Mouse (Mus musculus): ENCODE measurements around the gene Cog5.

Cog5 gene

DNA sequence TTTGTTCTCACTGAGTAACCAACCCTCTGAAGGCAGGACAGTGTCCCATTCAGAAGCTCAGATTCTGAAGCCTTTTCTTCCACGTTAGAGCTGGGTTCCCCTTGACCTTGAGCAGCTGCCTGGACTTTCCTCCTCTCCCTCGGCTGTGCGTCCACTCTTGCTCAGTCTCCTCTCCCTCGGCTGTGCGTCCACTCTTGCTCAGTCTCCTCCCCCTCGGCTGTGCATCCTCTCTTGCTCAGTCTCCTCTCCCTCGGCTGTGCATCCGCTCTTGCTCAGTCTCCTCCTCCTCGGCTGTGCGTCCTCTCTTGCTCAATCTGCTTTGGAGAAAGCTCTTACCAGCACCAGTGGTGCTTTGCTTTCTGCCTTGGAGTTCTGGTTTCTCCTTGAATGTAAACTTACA lies 171.2 kb downstream of the Cog5 start:
- no peak for DNase-seq

- no peak for DNase-seq
These were observed 171.8 kb downstream of the Cog5 start for GRCm38 (mm10) chr12:31826476-31826875.

DNA sequence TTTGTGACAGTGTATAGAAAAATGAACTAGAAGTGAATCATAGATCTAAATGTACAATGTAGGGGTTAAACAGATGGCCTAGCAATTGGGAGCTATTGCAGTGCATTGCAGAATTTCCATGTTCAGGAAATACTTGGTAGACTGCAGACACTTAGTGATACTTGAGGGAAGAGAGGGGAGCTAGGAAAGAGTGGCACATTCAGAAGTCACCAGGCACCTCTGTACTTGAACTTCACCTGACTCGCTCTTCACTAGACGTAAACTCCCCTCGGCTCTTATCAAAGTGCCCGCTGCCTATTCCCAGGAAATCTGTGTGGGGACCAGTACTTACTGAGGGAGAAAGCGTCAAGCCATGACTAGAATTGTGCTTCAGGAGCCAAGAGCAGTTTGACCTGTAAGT lies 180.8 kb downstream of the Cog5 start:
- no peak for DNase-seq

DNA sequence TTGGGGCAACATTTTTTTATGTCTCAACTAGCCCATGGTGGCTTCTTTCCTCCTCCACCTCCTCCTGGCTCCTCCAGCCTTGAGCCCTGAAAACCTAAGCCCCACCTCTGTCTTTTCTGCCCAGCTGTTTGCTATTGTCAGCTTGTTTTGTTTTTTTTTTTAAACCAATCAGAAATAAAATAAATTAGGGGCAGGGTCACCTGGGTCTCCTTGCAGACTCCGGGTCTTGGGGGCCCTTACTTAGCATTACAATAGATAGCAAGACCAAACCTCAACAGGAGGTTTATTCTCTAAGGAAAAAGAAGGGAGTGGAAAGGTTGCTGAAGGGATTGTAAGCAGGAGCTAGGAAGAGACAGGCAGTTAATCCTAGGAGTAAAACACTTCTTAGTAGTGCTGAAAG lies 181.5 kb downstream of the Cog5 start:
- DNase-seq: no peak

DNA sequence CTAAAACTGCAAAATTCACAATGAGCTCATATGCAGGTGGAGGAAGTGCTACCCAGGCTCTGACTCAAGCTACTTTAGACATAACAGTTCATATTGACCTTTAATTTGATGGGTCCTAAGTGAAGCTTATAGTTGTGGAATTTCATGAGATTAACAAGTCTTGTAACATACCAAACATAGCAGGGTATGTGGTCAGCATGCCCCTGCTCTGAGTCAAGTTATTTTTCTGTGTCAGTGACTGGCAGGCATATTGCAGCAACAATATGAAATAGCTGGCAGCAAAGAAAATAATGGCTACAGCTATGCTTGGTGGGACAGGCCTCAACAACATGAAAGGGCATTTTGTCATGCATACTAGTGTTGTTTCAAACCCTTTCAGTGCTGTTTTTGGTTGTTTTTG lies 183.9 kb downstream of the Cog5 start:
- DNase-seq: no peak

- DNase-seq: no peak
These were observed 184.6 kb downstream of the Cog5 start for GRCm38 (mm10) chr12:31839249-31839648.

DNA sequence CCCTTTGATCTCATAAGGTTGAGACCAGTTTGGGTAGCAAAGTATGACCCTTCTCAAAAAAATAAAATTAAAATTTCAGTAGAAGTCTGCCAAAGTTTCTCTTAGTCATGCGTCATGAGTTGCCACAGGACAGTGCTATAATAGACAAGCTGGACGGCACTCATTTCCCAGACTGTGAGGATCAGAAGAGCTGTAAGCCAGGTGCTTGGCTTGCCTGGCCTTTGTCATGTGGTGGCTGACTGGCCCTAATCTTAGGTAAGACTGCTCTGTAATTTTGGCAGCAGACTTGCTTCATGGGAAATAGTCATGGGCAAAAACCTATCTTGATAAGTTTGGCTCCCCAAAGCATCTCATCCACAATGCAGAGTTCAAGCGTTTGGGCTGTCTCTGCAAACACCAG lies 191.4 kb downstream of the Cog5 start:
- no peak for DNase-seq

GRCm38 (mm10) chr12:31848630-31849415 lies 194.2 kb downstream of the Cog5 start:
- no peak for DNase-seq

DNA sequence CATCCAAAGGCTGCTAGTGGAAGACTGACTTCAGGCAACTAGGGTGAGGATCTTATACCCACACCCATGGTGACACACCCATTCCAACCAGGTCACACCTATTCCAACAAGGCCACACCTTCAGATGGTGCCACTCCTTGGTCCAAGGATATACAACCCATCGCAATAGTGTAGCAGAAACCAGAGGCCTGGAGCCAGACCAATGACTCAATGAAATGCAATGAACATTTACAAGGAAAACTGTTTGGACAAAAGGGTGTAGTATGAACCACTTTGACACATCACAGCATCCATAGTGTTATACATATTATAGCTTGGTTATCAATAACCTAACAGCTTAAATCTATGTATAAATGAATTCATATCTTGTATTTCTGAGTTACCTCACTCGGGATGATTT lies 194.9 kb downstream of the Cog5 start:
- no peak for DNase-seq

DNA sequence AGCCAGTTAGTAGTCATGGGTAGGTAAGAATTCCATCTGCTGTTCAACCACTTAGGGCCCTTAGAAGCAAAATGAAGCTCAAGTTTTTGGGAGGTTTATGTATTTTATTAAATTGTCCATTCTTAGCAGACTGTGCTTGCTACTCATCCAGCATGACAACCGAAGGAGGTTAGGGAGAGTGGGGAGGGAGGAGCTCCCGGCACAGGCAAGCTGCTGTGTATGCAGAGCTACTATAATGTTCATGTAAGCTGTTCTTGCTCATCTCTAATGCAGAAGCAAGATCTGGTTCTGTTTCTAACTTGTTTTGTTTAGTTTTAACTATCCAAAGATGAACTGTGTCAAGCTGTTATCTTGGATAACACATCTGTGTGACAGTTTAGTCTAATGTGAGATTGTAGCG lies 199.4 kb downstream of the Cog5 start:
- no peak for DNase-seq

GRCm38 (mm10) chr12:31854817-31855216 lies 200.1 kb downstream of the Cog5 start:
- no peak for DNase-seq

- DNase-seq: no peak
These were observed 203.1 kb downstream of the Cog5 start for GRCm38 (mm10) chr12:31857784-31858183.

- no peak for DNase-seq
These were observed 208.2 kb downstream of the Cog5 start for GRCm38 (mm10) chr12:31862668-31863538.

DNA sequence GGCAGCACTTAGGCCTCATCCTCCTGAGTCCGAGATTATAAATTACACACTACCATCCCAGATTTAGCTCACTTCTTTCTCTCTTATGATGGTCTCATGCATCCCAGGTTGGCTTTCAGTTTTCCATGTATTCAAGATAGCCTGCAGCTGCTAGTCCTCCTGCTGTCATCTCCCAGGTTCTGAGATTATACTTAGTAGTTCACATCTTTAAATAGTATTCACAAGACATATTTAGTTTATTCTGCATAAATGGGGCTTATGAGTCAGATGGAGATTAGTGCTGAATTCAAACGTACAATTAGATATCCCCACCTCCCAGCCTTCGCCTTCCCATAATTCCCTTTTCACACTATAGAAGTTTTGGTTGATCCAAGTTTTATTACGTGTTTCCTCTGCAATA lies 222.1 kb downstream of the Cog5 start:
- DNase-seq: no peak

- no peak for DNase-seq
These were observed 228.1 kb downstream of the Cog5 start for GRCm38 (mm10) chr12:31882736-31883135.

DNA sequence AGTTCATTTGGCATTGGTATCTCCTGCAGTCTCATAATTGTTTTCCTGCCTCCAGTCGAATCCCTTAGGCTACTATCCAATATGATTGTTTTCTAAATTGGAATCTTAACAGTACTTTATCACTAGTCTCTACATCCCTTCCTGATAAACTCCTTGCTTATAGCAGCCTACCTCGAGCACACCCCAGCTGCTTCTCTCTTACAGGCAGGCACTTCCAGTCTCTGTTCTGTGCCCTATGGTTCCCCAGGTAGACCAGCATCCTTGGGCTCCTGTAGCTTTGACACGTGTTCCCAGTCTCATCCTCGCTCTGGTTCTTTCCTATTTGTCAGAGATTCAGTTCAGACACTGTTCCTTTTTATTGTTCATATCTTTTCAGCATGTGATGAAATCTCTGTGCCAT lies 229.7 kb downstream of the Cog5 start:
- DNase-seq: no peak

DNA sequence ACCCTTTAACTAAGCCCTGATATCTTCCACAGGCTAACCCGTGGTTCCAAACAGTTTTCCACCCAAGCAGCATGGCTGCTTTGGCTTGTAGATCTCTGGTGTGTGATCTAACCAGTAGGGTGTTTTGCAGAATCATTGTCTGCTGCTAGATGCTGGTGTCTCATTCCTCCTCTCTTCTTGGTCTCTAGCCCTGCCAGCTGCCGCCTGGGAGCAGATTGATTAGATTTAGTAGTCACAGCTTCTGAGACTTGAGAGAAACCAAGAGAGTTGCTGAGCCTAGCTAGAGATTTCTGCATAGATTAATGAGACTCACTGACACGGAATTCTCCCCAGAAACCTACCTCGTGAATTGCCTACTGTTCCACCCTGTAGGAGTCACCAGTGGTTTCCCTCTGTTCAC lies 230.4 kb downstream of the Cog5 start:
- no peak for DNase-seq

- no peak for DNase-seq
These were observed 231.4 kb downstream of the Cog5 start for GRCm38 (mm10) chr12:31885844-31886606.

GRCm38 (mm10) chr12:31890685-31891084 lies 236.0 kb downstream of the Cog5 start:
- DNase-seq: no peak

DNA sequence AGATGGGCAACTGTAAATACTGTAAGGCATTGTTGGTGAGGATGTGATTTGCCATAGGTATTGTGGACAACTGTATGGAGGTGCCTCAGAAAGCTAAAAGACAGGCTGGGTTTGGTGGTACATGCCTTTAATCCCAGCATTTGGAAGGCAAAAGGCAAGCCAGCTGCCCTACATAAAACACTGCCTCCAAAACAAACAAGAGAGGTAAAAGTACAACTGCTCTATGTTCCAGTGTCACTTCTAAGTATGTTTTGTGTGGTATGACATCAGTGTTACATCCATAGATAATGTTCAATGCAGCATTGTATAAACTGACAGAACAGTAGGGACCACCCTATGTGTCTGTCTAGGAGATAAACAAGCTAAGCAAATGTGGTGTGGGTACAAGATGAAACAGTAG lies 237.4 kb downstream of the Cog5 start:
- no peak for DNase-seq

DNA sequence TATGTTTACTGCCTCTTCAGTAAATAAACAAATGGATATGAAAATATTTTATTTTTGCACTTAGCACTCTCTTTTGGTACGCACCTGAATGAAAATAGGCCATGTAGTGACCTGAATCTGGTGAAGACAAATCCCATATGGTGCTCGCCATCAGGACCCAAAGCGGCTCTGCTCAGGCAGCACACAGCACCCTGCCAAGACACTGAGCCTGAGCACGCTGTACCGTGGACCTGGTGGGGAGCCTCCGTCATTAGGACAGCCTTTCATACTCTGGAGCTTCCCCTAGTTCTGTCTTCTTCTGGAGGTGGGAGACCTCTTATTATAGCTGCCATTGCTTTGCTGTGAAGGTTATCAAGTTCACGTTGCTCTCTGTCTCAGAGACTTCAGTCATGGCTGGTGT lies 238.1 kb downstream of the Cog5 start:
- no peak for DNase-seq

DNA sequence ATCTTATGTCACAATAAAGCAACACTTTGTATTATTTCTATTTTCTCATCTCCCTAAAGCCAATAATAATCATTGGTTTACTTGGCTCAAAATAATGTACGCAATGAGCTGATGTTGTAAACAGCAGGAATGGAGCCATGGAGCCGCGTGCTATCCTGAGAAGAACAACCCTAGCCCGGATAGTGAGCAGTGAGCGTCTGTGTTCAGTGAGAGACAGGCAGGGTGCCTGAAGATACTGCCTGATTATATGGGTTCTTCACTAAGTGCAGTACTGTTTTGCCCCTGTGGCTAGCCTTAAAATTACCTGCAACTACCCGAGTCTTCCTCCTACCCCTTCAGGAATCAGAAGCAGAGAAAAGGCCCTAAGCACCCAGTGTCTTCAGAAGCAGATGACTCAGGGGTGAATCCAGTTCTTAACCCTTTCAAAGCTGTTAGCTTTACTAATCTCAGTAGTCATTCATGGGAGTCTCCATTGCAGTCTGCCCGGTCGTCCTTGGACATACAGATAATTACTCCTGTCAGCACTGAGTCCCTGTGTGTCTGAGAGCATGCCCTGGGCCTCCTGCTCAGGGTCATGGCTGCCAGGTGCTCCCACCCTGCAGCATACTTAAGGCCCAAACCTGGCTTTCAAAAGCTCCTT lies 240.5 kb downstream of the Cog5 start:
- DNase-seq: no peak

DNA sequence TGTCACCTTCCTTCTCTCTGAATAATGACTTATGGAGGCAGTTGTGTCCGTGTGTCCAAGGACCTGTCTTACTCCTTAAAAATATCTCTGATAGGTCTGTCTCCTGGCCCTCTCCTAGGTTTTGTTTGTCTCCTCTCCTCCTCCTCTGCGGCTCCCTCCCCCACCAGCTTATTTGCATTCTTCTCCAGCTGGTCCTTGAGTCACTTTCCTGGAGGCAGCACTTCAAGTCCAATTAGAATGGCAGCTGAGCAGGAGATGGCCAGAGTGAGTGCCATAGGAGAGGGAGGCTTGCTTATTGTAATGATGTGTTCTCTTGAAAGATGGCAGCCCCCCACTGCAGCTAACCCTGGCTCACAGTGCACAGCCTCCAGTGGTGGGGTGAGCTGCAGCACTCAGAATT lies 241.2 kb downstream of the Cog5 start:
- no peak for DNase-seq
